Mouse (Mus musculus): ENCODE data around the gene C730034F03Rik.

- TF ChIP-seq CTCF (IDR thresholded peaks at IDR 0.05; ENCODE audit: insufficient read depth, low read depth, low read length) = no peak
- TF ChIP-seq POLR2A (IDR thresholded peaks at IDR 0.05; ENCODE audit: insufficient read depth, low read depth, low read length) = no peak
Observed at GRCm38 (mm10) chr15:89452906-89453864, 23.8 kb downstream of the C730034F03Rik start.

All from olfactory bulb, adult 2 months (tissue).